Mouse (Mus musculus) olfactory bulb, adult 2 months (tissue): ENCODE measurements around the gene AI661453.

ENCODE experiments used
- CTCF ChIP-seq: fragments of 200-500 bp; IDR thresholded peaks from 2 replicates; pipeline ENCODE4 v1.5.1; 2012; ENCODE audit warnings: low read depth, mild to moderate bottlenecking, low read length, moderate library complexity; ENCODE audit not compliant: insufficient read depth
- POLR2A ChIP-seq: fragments of 200-500 bp; IDR thresholded peaks from 2 replicates; pipeline ENCODE4 v1.6.1; 2012; ENCODE audit warnings: mild to moderate bottlenecking, low read depth, low read length, moderate library complexity; ENCODE audit not compliant: insufficient read depth

GRCm38 (mm10) chr17:47484993-47485392 is 48.6 kb downstream of the AI661453 start:
- TF ChIP-seq CTCF (no peak), POLR2A (no peak)
